Mouse (Mus musculus): Measurements from ENCODE around the gene Aldh18a1. TPM values are rescaled to one million over a fixed set of nuclear protein-coding genes. Genes with fewer than 3 reads are reported as not detected.

Aldh18a1 gene
- total and polyA plus RNA-seq, 3 experiments, result 101 to 193 (median 120) TPM

- H3K27ac ChIP-seq (ENCODE audit: insufficient read depth, low read depth), result no peak overlapping the region
- no peaks in the 10 kb centered on the region for H3K9me3 ChIP-seq (replicated peaks; ENCODE audit: low read length)
- no peak for TF ChIP-seq MAX (IDR thresholded peaks at IDR 0.05; ENCODE audit: low read length)
- TF ChIP-seq ETS1 (conservative IDR thresholded peaks at IDR 0.05; ENCODE audit: low read depth, low read length), result no peak
- no peak for TF ChIP-seq SMC3 (IDR thresholded peaks at IDR 0.05; ENCODE audit: low read depth, low read length)
- no peak for TF ChIP-seq NRF1 (IDR thresholded peaks at IDR 0.05; ENCODE audit: low read depth, low read length)
- no peak for TF ChIP-seq NELFE (IDR thresholded peaks at IDR 0.05; ENCODE audit: low read depth, low read length)
- no peak for TF ChIP-seq RCOR1 (conservative IDR thresholded peaks at IDR 0.05; ENCODE audit: low read depth, low read length)
- TF ChIP-seq UBTF (IDR thresholded peaks at IDR 0.05; ENCODE audit: low read depth, low read length), result no peak
- TF ChIP-seq ZKSCAN1 (IDR thresholded peaks at IDR 0.05; ENCODE audit: borderline replicate concordance, low read depth, low read length), result no peak
- no peak for TF ChIP-seq RAD21 (IDR thresholded peaks at IDR 0.05; ENCODE audit: low read depth, low read length)
- TF ChIP-seq IRF4 (IDR thresholded peaks at IDR 0.05; ENCODE audit: low read depth, low read length), result no peak
- no peak for TF ChIP-seq USF1 (IDR thresholded peaks at IDR 0.05; ENCODE audit: low read depth, low read length)
- TF ChIP-seq TCF12 (IDR thresholded peaks at IDR 0.05; ENCODE audit: low read depth, low read length), result no peak
- TF ChIP-seq SIN3A (IDR thresholded peaks at IDR 0.05; ENCODE audit: low read length), result no peak
- no peak for TF ChIP-seq ZMIZ1 (IDR thresholded peaks at IDR 0.05; ENCODE audit: low read depth, low read length)
- no peak for TF ChIP-seq POLR2A (IDR thresholded peaks at IDR 0.05; ENCODE audit: low read depth, low read length)
- TF ChIP-seq JUND (conservative IDR thresholded peaks at IDR 0.05; ENCODE audit: low read depth, low read length), result no peak
- no peak for TF ChIP-seq MAZ (IDR thresholded peaks at IDR 0.05; ENCODE audit: low read depth, low read length)
- TF ChIP-seq HCFC1 (IDR thresholded peaks at IDR 0.05; ENCODE audit: low read depth, low read length), result no peak
- no peak for TF ChIP-seq MEF2A (IDR thresholded peaks at IDR 0.05; ENCODE audit: borderline replicate concordance, low read depth, low read length)
- H3K4me1 ChIP-seq (ENCODE audit: control insufficient read depth in 1 of 2, insufficient read depth in 2 of 2), result peaks cover 0 to 10% of the 10 kb centered on the region in 2 experiments; a peak in 2 of 4 replicates
- H3K79me2 ChIP-seq (replicated peaks; ENCODE audit: control insufficient read depth, extremely low read depth, insufficient read depth, poor library complexity, severe bottlenecking), result no peaks in the 10 kb centered on the region
- H3K9ac ChIP-seq (ENCODE audit: insufficient read depth, low read depth), result no peak overlapping the region
- H3K27me3 ChIP-seq (replicated peaks), result no peaks in the 10 kb centered on the region
- DNase-seq (ENCODE audit: extremely low read depth), result no peak
- H3K4me2 ChIP-seq (ENCODE audit: insufficient read depth, low read depth, poor library complexity, severe bottlenecking), result no peak overlapping the region
- H3K36me3 ChIP-seq (replicated peaks in 1 of 2; ENCODE audit: control insufficient read depth in 1 of 2, insufficient read depth in 1 of 2, low read length in 1 of 2), result no peaks in the 10 kb centered on the region
- in situ Hi-C loops (cut with MboI; ENCODE audit: low pct_ligation_motif_present, low pct_unique_long_range_greater_than_20kb, low sequenced_read_pairs), result no loop called here
- dilution Hi-C loops (cut with MboI; ENCODE audit: extremely low pct_ligation_motif_present, extremely low pct_unique_long_range_greater_than_20kb, low sequenced_read_pairs), result no loop called here
- H3K4me3 ChIP-seq (replicated peaks in 1 of 3; ENCODE audit: low read depth in 2 of 3, low read length in 2 of 3, poor library complexity in 1 of 3), result no peak overlapping the region
Measured at GRCm38 (mm10) chr19:40632193-40632592, 43.9 kb upstream of the Aldh18a1 start.

- H3K79me2 ChIP-seq (replicated peaks; ENCODE audit: control insufficient read depth, extremely low read depth, insufficient read depth, poor library complexity, severe bottlenecking), result no peaks in the 10 kb centered on the region
- in situ Hi-C loops (cut with MboI; ENCODE audit: low pct_ligation_motif_present, low pct_unique_long_range_greater_than_20kb, low sequenced_read_pairs), result no loop called here
- H3K4me2 ChIP-seq (ENCODE audit: insufficient read depth, low read depth, poor library complexity, severe bottlenecking), result no peak overlapping the region
- no peak overlapping the region for H3K27ac ChIP-seq (ENCODE audit: insufficient read depth, low read depth)
- no peaks in the 10 kb centered on the region for H3K27me3 ChIP-seq (replicated peaks)
- H3K36me3 ChIP-seq (replicated peaks in 1 of 2; ENCODE audit: control insufficient read depth in 1 of 2, insufficient read depth in 1 of 2, low read length in 1 of 2), result no peaks in the 10 kb centered on the region
- no peaks in the 10 kb centered on the region for H3K9me3 ChIP-seq (replicated peaks; ENCODE audit: low read length)
- no peak overlapping the region for H3K9ac ChIP-seq (ENCODE audit: insufficient read depth, low read depth)
- DNase-seq (ENCODE audit: extremely low read depth), result no peak
- peaks cover 0 to 8% of the 10 kb centered on the region in 2 experiments; a peak in 2 of 4 replicates for H3K4me1 ChIP-seq (ENCODE audit: control insufficient read depth in 1 of 2, insufficient read depth in 2 of 2)
- no peak overlapping the region for H3K4me3 ChIP-seq (replicated peaks in 1 of 3; ENCODE audit: low read depth in 2 of 3, low read length in 2 of 3, poor library complexity in 1 of 3)
- dilution Hi-C loops (cut with MboI; ENCODE audit: extremely low pct_ligation_motif_present, extremely low pct_unique_long_range_greater_than_20kb, low sequenced_read_pairs), result no loop called here
- TF ChIP-seq MEF2A (IDR thresholded peaks at IDR 0.05; ENCODE audit: borderline replicate concordance, low read depth, low read length) (no peak), TBP (conservative IDR thresholded peaks at IDR 0.05; ENCODE audit: low read depth, low read length) (no peak), HCFC1 (IDR thresholded peaks at IDR 0.05; ENCODE audit: low read depth, low read length) (no peak), PAX5 (IDR thresholded peaks at IDR 0.05; ENCODE audit: low read length) (no peak), NRF1 (IDR thresholded peaks at IDR 0.05; ENCODE audit: low read depth, low read length) (no peak), MAZ (IDR thresholded peaks at IDR 0.05; ENCODE audit: low read depth, low read length) (no peak), RAD21 (IDR thresholded peaks at IDR 0.05; ENCODE audit: low read depth, low read length) (no peak), CHD2 (IDR thresholded peaks at IDR 0.05; ENCODE audit: low read length) (no peak), ETS1 (conservative IDR thresholded peaks at IDR 0.05; ENCODE audit: low read depth, low read length) (no peak), MAX (IDR thresholded peaks at IDR 0.05; ENCODE audit: low read length) (no peak), GABPA (IDR thresholded peaks at IDR 0.05; ENCODE audit: insufficient replicate concordance, low read depth, low read length) (no peak), EP300 (IDR thresholded peaks at IDR 0.05; ENCODE audit: low read length) (no peak), ZC3H11A (IDR thresholded peaks at IDR 0.05; ENCODE audit: low read depth, low read length) (no peak), MAFK (IDR thresholded peaks at IDR 0.05; ENCODE audit: insufficient replicate concordance, low read length) (no peak), JUN (IDR thresholded peaks at IDR 0.05; ENCODE audit: insufficient read depth, low read depth, low read length) (no peak), E2F4 (IDR thresholded peaks at IDR 0.05; ENCODE audit: insufficient replicate concordance, low read depth, low read length) (no peak), CTCF (conservative IDR thresholded peaks at IDR 0.05 in 1 of 2, IDR thresholded peaks at IDR 0.05 in 1 of 2; ENCODE audit: low read depth in 2 of 2, low read length in 2 of 2) (no peak), MYC (IDR thresholded peaks at IDR 0.05; ENCODE audit: low read depth, low read length) (no peak)
Measured at GRCm38 (mm10) chr19:40630606-40631005, 42.3 kb upstream of the Aldh18a1 start.

All from CH12.LX (cell line).